Mouse (Mus musculus): ENCODE data around the gene Crhbp.

The Crhbp gene

GRCm38 (mm10) chr13:95418575-95419203 lies 26.0 kb downstream of the Crhbp start:
- no peak for DNase-seq (ENCODE audit: low spot score in 2 of 2)

GRCm38 (mm10) chr13:95412257-95412656 lies 32.5 kb downstream of the Crhbp start:
- DNase-seq (ENCODE audit: low spot score in 2 of 2), result no peak

- DNase-seq (ENCODE audit: low spot score in 2 of 2), result no peak
Measured at GRCm38 (mm10) chr13:95393242-95393641, 51.5 kb downstream of the Crhbp start.

GRCm38 (mm10) chr13:95389866-95390865 lies 54.6 kb downstream of the Crhbp start:
- DNase-seq (ENCODE audit: low spot score in 2 of 2), result peak; percentile 81

- no peak for DNase-seq (ENCODE audit: low spot score in 2 of 2)
Measured at GRCm38 (mm10) chr13:95388226-95388625, 56.5 kb downstream of the Crhbp start.

- DNase-seq (ENCODE audit: low spot score in 2 of 2), result no peak
Measured at GRCm38 (mm10) chr13:95382418-95382817, 62.3 kb downstream of the Crhbp start.
